Mouse (Mus musculus) intestine, postnatal 0 days (tissue): Measurements from ENCODE around the gene Uqcr11. TPM values are rescaled to one million over a fixed set of nuclear protein-coding genes. Genes with fewer than 3 reads are reported as not detected.

ENCODE experiments used
- ATAC-seq: fragments of 200-750 bp; cut with Nextera tagmentation; 2 replicates; pipeline ENCODE4 v1.8.0; 2017; ENCODE audit warnings: mild to moderate bottlenecking, moderate TSS enrichment, moderate library complexity
- H3K27ac ChIP-seq: fragments of 300-500 bp; sonication (generic); 2 replicates; pipeline ENCODE4 v1.5.1; 2014; ENCODE audit warnings: mild to moderate bottlenecking, low read depth, low read length, moderate library complexity
- H3K27me3 ChIP-seq: fragments of 300-500 bp; sonication (generic); replicated peaks from 2 replicates; pipeline ENCODE4 v1.6.1; 2014; ENCODE audit warnings: low read length, mixed read lengths; ENCODE audit not compliant: control insufficient read depth, insufficient read depth
- H3K36me3 ChIP-seq: fragments of 300-500 bp; sonication (generic); 2 replicates; pipeline ENCODE4 v1.6.1; 2014; ENCODE audit warnings: mild to moderate bottlenecking, moderate library complexity; ENCODE audit not compliant: control insufficient read depth, insufficient read depth
- H3K4me1 ChIP-seq: fragments of 300-500 bp; sonication (generic); replicated peaks from 2 replicates; pipeline ENCODE4 v1.6.1; 2014; ENCODE audit warnings: antibody characterized with exemption, low read length, mixed read lengths; ENCODE audit not compliant: control insufficient read depth, insufficient read depth
- H3K4me2 ChIP-seq: fragments of 300-500 bp; sonication (generic); replicated peaks from 2 replicates; pipeline ENCODE4 v1.6.1; 2014; ENCODE audit warnings: low read depth, mild to moderate bottlenecking, moderate library complexity
- H3K4me3 ChIP-seq: fragments of 300-500 bp; sonication (generic); 2 replicates; pipeline ENCODE4 v1.5.1; 2014; ENCODE audit warnings: low read depth, low read length
- H3K9ac ChIP-seq: fragments of 300-500 bp; sonication (generic); 2 replicates; pipeline ENCODE4 v1.6.1; 2014; ENCODE audit warnings: mild to moderate bottlenecking, low read depth, low read length
- H3K9me3 ChIP-seq: fragments of 300-500 bp; sonication (generic); 2 replicates; pipeline ENCODE4 v1.6.1; 2016; ENCODE audit warnings: mixed run types; ENCODE audit not compliant: control insufficient read depth
- CTCF ChIP-seq: sonication (generic); IDR thresholded peaks from 2 replicates; pipeline ENCODE4 v1.5.1; 2016; ENCODE audit warnings: low read depth, mild to moderate bottlenecking, control low read depth, antibody characterized with exemption, moderate library complexity
- WGBS: fragments of 180-500 bp; shearing (Covaris S2); extraction: QIAGEN DNeasy Blood & Tissue Kit; methylation state at CpG from one replicate; pipeline ENCODE4 v1.1.7; 2014; 5-methylcytosine and 5-hydroxymethylcytosine counted together
- microRNA-seq: library from miRNA; unstranded; fragments of <30 nt; microRNA quantifications from one replicate; pipeline ENCODE4, GENCODE M21; 2016
- polyA plus RNA-seq: library from polyadenylated mRNA; unstranded; fragments of >200 nt; fragmentation: Nextera tagmentation; extraction: Ambion mirVana; gene quantifications from 2 replicates; pipeline ENCODE4 v1.2.1, GENCODE M21; 2015

Gene Uqcr11
- polyA plus RNA-seq, 1 experiment from 2014 or later, result 1,082 TPM

- H3K36me3 ChIP-seq, result no peaks in the 10 kb centered on the region
- peaks cover 53% of the 10 kb centered on the region for H3K27me3 ChIP-seq
- no peak overlapping the region for H3K4me3 ChIP-seq
- ATAC-seq, result no peak
- TF ChIP-seq CTCF, result no peak
- WGBS, result 12% methylated on average over 9 of the region's 9 CpGs
- H3K27ac ChIP-seq, result no peak overlapping the region
- H3K9me3 ChIP-seq, result no peaks in the 10 kb centered on the region
- H3K4me1 ChIP-seq, result 0 out of 2 replicates have a peak, but pooled peaks cover 3% of the 10 kb centered on the region
- no peak overlapping the region for H3K4me2 ChIP-seq
- H3K9ac ChIP-seq, result no peak overlapping the region
Measured at GRCm38 (mm10) chr10:80355431-80355830, 51.2 kb downstream of the Uqcr11 start.

Small RNA genes lying within 50 kb of the gene (microRNA-seq; reads per million reads assigned to microRNA genes)
- not detected for gene Gm22721

Other genes starting within 250 kb of the Uqcr11 start
- gene Cirbp, start 240.8 kb downstream of the Uqcr11 start, polyA plus RNA-seq, result 222 and 228 TPM in 2 replicates
- gene 1600002K03Rik, start 233.9 kb downstream of the Uqcr11 start, polyA plus RNA-seq, result 12.7 and 13.9 TPM in 2 replicates
- gene Efna2, start 227.3 kb downstream of the Uqcr11 start, polyA plus RNA-seq, result 3.5 and 3.8 TPM in 2 replicates
- 21.9 and 22.5 TPM in 2 replicates for gene Mum1, start 180.4 kb downstream of the Uqcr11 start, polyA plus RNA-seq
- 584 and 605 TPM in 2 replicates for gene Ndufs7, start 157.7 kb downstream of the Uqcr11 start, polyA plus RNA-seq
- 30.1 and 37.2 TPM in 2 replicates for gene Gamt, start 145.8 kb downstream of the Uqcr11 start, polyA plus RNA-seq
- gene Dazap1, start 145.3 kb downstream of the Uqcr11 start, polyA plus RNA-seq, result 26.6 and 29.0 TPM in 2 replicates
- 708 and 727 TPM in 2 replicates for gene Rps15, start 114.4 kb downstream of the Uqcr11 start, polyA plus RNA-seq
- gene Apc2, start 110.9 kb downstream of the Uqcr11 start, polyA plus RNA-seq, result 1.1 and 1.6 TPM in 2 replicates
- gene 2310011J03Rik, start 86.3 kb downstream of the Uqcr11 start, polyA plus RNA-seq, result 85.2 and 87.6 TPM in 2 replicates
- 13.1 and 18.8 TPM in 2 replicates for gene Pcsk4, start 77.3 kb downstream of the Uqcr11 start, polyA plus RNA-seq
- 261 and 282 TPM in 2 replicates for gene Reep6, start 76.9 kb downstream of the Uqcr11 start, polyA plus RNA-seq
- gene Adamtsl5, start 58.4 kb downstream of the Uqcr11 start, polyA plus RNA-seq, result 46.7 and 50.4 TPM in 2 replicates
- 0.09 and 0.20 TPM in 2 replicates for gene Plk5, start 50.4 kb downstream of the Uqcr11 start, polyA plus RNA-seq
- gene Mex3d, start 19.2 kb downstream of the Uqcr11 start, polyA plus RNA-seq, result 3.2 and 4.2 TPM in 2 replicates
- gene Mbd3, start 7.3 kb downstream of the Uqcr11 start, polyA plus RNA-seq, result 48.0 and 51.0 TPM in 2 replicates
- 34.1 and 34.5 TPM in 2 replicates for gene Tcf3, start 26.8 kb upstream of the Uqcr11 start, polyA plus RNA-seq
- 0.05 and 0.09 TPM in 2 replicates for gene Onecut3, start 88.0 kb upstream of the Uqcr11 start, polyA plus RNA-seq
- gene Atp8b3, start 132.3 kb upstream of the Uqcr11 start, polyA plus RNA-seq, result 0.03 TPM in 2 replicates
- 9.1 and 10.1 TPM in 2 replicates for gene Rexo1, start 154.7 kb upstream of the Uqcr11 start, polyA plus RNA-seq
- 4.8 and 5.3 TPM in 2 replicates for gene Klf16, start 170.5 kb upstream of the Uqcr11 start, polyA plus RNA-seq
- gene Abhd17a, start 183.5 kb upstream of the Uqcr11 start, polyA plus RNA-seq, result 116 and 117 TPM in 2 replicates
- gene Scamp4, start 196.0 kb upstream of the Uqcr11 start, polyA plus RNA-seq, result 86.5 and 88.5 TPM in 2 replicates
- 5.4 and 6.6 TPM in 2 replicates for gene Adat3, start 196.1 kb upstream of the Uqcr11 start, polyA plus RNA-seq
- 2.3 and 2.6 TPM in 2 replicates for gene Gm49322, start 199.2 kb upstream of the Uqcr11 start, polyA plus RNA-seq
- gene Csnk1g2, start 216.0 kb upstream of the Uqcr11 start, polyA plus RNA-seq, result 97.5 and 99.2 TPM in 2 replicates